Mouse (Mus musculus) left cerebral cortex, postnatal 25 days (tissue): ENCODE measurements around the gene Lipc. TPM values are rescaled to one million over a fixed set of nuclear protein-coding genes. Genes with fewer than 3 reads are reported as not detected.

ENCODE experiments used
- DNase-seq, 2 experiments: peaks; one replicate each; pipeline ENCODE4 v3.0.0; 2022; ENCODE audit warnings: low spot score in 2 of 2, mixed read lengths in 1 of 2
- intact Hi-C: fragments of 180-260 bp; cut with DNase I; formaldehyde crosslinking; loops from one replicate; pipeline ENCODE4 v1.15.1; 2025
- microRNA-seq, 2 experiments: library from miRNA; unstranded; fragments of <30 nt; microRNA quantifications; one replicate each; pipeline ENCODE4 v1.2.0; 2022
- total RNA-seq, 2 experiments: library from RNA; stranded (reverse); gene quantifications; 2 replicates each; pipeline ENCODE4 v1.2.3; 2021

Lipc gene
- total RNA-seq, 2 experiments from 2014 or later, result 0.37 TPM; not detected in 1

GRCm38 (mm10) chr9:70794643-70795438, 157.2 kb downstream of the Lipc start:
- DNase-seq, result peak in 1 of 2 experiments; percentile 36
- intact Hi-C loops, result loop anchor here (5.0 kb wide), 2 partner anchors 132 to 202 kb away; no protein-coding TSS in a partner anchor

GRCm38 (mm10) chr9:70790621-70791020, 161.4 kb downstream of the Lipc start:
- no peak for DNase-seq
- intact Hi-C loops, result loop anchor here (5.0 kb wide), 2 partner anchors 137 to 207 kb away; no protein-coding TSS in a partner anchor

- peak; percentile 46 to 93 for DNase-seq
- intact Hi-C loops, result loop anchor here (5.0 kb wide), 1 partner anchor 289 kb away; no protein-coding TSS in a partner anchor
Measured at GRCm38 (mm10) chr9:70788705-70789104, 163.3 kb downstream of the Lipc start.

GRCm38 (mm10) chr9:70782191-70782590, 169.8 kb downstream of the Lipc start:
- no peak for DNase-seq
- intact Hi-C loops, result no loop called here

GRCm38 (mm10) chr9:70775517-70775916, 176.5 kb downstream of the Lipc start:
- DNase-seq, result no peak
- intact Hi-C loops, result no loop called here

- no peak for DNase-seq
- intact Hi-C loops, result no loop called here
Measured at GRCm38 (mm10) chr9:70760974-70761373, 191.1 kb downstream of the Lipc start.

GRCm38 (mm10) chr9:70751504-70752222, 200.4 kb downstream of the Lipc start:
- no peak for DNase-seq
- intact Hi-C loops, result no loop called here

Small RNA genes lying within 50 kb of the gene (microRNA-seq; reads per million reads assigned to microRNA genes)
- gene Gm25149, result 0 reads per million in 2 experiments

Other genes starting within 250 kb of the Lipc start
- 1 to 10 TPM; 1.8 to 2.5 TPM for gene Aqp9, start 216.5 kb upstream of the Lipc start, total RNA-seq